Mouse (Mus musculus) liver, postnatal 0 days (tissue): ENCODE measurements around the gene Galnt14. TPM values are rescaled to one million over a fixed set of nuclear protein-coding genes. Genes with fewer than 3 reads are reported as not detected.

ENCODE experiments used
- ATAC-seq: fragments of 200-750 bp; cut with Nextera tagmentation; 2 replicates; pipeline ENCODE4 v1.8.0; 2017; ENCODE audit warnings: mild to moderate bottlenecking, moderate library complexity
- DNase-seq: peaks from one replicate; pipeline ENCODE4 v3.0.0-alpha.2; 2016
- H3K27ac ChIP-seq: fragments of 300-500 bp; sonication (generic); 2 replicates; pipeline ENCODE4 v1.5.1; 2014; ENCODE audit warnings: antibody characterized with exemption, moderate library complexity, mild to moderate bottlenecking, low read depth
- H3K27me3 ChIP-seq: fragments of 300-500 bp; sonication (generic); 2 replicates; pipeline ENCODE4 v1.6.1; 2014; ENCODE audit warnings: low read length, control low read depth, mixed read lengths; ENCODE audit not compliant: insufficient read depth
- H3K36me3 ChIP-seq: fragments of 300-500 bp; sonication (generic); replicated peaks from 2 replicates; pipeline ENCODE4 v1.6.1; 2014; ENCODE audit warnings: mild to moderate bottlenecking, control low read depth, low read length, moderate library complexity, mixed read lengths; ENCODE audit not compliant: insufficient read depth
- H3K4me1 ChIP-seq: fragments of 300-500 bp; sonication (generic); 2 replicates; pipeline ENCODE4 v1.6.1; 2014; ENCODE audit warnings: antibody characterized with exemption, mild to moderate bottlenecking, control low read depth; ENCODE audit not compliant: insufficient read depth
- H3K4me2 ChIP-seq: fragments of 300-500 bp; sonication (generic); 2 replicates; pipeline ENCODE4 v1.6.1; 2014; ENCODE audit warnings: low read depth, mild to moderate bottlenecking, low read length, moderate library complexity, mixed read lengths
- H3K4me3 ChIP-seq: fragments of 300-500 bp; sonication (generic); 2 replicates; pipeline ENCODE4 v1.5.1; 2014; ENCODE audit warnings: low read depth, low read length
- H3K9ac ChIP-seq: fragments of 300-500 bp; sonication (generic); replicated peaks from 2 replicates; pipeline ENCODE4 v1.6.1; 2014; ENCODE audit warnings: mild to moderate bottlenecking, moderate library complexity
- H3K9me3 ChIP-seq: fragments of 300-500 bp; sonication (generic); 2 replicates; pipeline ENCODE4 v1.6.1; 2016; ENCODE audit warnings: mild to moderate bottlenecking, control low read depth, low read length, mixed read lengths
- CTCF ChIP-seq: sonication (generic); IDR thresholded peaks from 2 replicates; pipeline ENCODE4 v1.5.1; 2016; ENCODE audit warnings: antibody characterized with exemption, low read depth
- EP300 ChIP-seq: IDR thresholded peaks from 2 replicates; pipeline ENCODE4 v1.6.1; 2016; ENCODE audit warnings: antibody characterized with exemption, low read depth, mild to moderate bottlenecking
- WGBS: fragments of 180-500 bp; shearing (Covaris S2); extraction: QIAGEN DNeasy Blood & Tissue Kit; methylation state at CpG from one replicate; pipeline ENCODE4 v1.1.7; 2014; ENCODE audit not compliant: insufficient replicate concordance; 5-methylcytosine and 5-hydroxymethylcytosine counted together
- polyA plus RNA-seq: library from polyadenylated mRNA; unstranded; fragments of >200 nt; fragmentation: Nextera tagmentation; extraction: Ambion mirVana; gene quantifications from 2 replicates; pipeline ENCODE4 v1.2.1, GENCODE M21; 2015

Galnt14 gene
- polyA plus RNA-seq, 1 experiment from 2014 or later, result 0.08 TPM

DNA sequence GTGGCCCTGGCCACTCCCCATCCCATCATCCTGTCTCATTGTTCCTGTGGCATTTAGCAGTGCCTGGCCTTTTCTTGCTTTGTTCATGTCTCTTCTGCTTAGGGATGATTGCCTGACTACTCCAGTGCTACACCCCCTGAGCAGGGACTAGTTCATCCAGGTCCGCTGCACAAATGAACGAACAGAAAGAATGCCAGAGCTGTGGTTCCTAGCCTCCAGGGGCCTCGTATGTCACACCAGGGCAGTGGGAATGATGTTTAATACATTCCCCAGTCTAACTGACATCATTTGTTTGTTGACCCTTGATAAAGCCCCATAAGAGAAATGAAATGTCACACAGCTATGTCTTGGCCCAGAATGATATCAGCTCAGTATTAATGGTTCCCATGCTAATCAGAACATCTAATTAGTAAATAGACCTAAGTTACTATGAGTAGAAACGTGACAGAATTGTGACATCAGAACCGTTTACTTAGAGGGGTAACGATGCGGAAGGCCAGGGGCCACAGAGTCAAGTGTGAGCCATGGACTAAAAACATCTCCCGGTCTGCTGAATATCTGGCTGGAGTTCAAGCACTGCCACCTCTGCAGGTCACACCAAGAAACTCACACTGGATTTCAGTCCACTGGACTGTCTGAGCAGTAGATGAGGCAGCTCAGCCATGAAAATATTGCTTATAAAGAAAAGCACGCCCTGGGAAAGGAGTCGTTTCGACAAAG lies 76.1 kb downstream of the Galnt14 start:
- H3K4me2 ChIP-seq, result no peak overlapping the region
- no peaks in the 10 kb centered on the region for H3K27me3 ChIP-seq
- DNase-seq (no peak), ATAC-seq (no peak)
- WGBS, result 73% methylated on average over 11 of the region's 11 CpGs
- no peak overlapping the region for H3K27ac ChIP-seq
- no peak overlapping the region for H3K9ac ChIP-seq
- no peak for TF ChIP-seq CTCF
- TF ChIP-seq EP300, result no peak
- H3K4me1 ChIP-seq, result no peaks in the 10 kb centered on the region
- H3K36me3 ChIP-seq, result no peaks in the 10 kb centered on the region
- no peak overlapping the region for H3K4me3 ChIP-seq
- no peaks in the 10 kb centered on the region for H3K9me3 ChIP-seq

GRCm38 (mm10) chr17:73628263-73628914 lies 81.9 kb downstream of the Galnt14 start:
- no peaks in the 10 kb centered on the region for H3K4me1 ChIP-seq
- TF ChIP-seq EP300 (no peak), CTCF (no peak)
- no peaks in the 10 kb centered on the region for H3K36me3 ChIP-seq
- no peak overlapping the region for H3K4me2 ChIP-seq
- H3K9me3 ChIP-seq, result no peaks in the 10 kb centered on the region
- no peak overlapping the region for H3K27ac ChIP-seq
- ATAC-seq, result no peak
- H3K4me3 ChIP-seq, result no peak overlapping the region
- DNase-seq, result no peak
- no peaks in the 10 kb centered on the region for H3K27me3 ChIP-seq
- no peak overlapping the region for H3K9ac ChIP-seq
- WGBS, result 76% methylated on average over 14 of the region's 14 CpGs

DNA sequence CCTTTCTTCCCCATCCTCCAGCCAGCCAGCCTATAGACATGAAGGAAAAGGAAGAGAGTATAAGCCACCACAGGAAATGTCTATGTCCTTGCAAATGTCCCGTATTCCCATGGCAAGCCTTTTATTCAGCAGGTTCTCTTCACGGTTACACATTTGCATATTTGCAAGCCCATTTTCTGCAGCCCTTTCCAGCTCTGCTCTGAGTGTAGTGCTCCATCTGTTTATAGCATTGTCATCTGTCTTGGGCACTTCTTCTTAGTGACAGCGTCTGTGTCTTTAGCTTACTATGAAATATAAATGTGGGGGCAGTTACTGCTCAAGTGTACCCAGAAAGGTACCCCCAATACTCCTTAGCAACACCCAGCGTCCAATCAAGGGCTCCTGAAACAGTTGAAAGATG lies 83.3 kb downstream of the Galnt14 start:
- H3K4me2 ChIP-seq, result no peak overlapping the region
- 65% methylated on average over 4 of the region's 4 CpGs for WGBS

GRCm38 (mm10) chr17:73620049-73620448 lies 90.2 kb downstream of the Galnt14 start:
- ATAC-seq, result no peak
- Histone ChIP-seq H3K27me3 (no peaks in the 10 kb centered on the region), H3K27ac (no peak overlapping the region), H3K4me3 (no peak overlapping the region), H3K4me1 (no peaks in the 10 kb centered on the region), H3K9me3 (no peaks in the 10 kb centered on the region), H3K4me2 (no peak overlapping the region), H3K36me3 (no peaks in the 10 kb centered on the region), H3K9ac (no peak overlapping the region)
- 77% methylated on average over 4 of the region's 4 CpGs for WGBS
- no peak for DNase-seq
- TF ChIP-seq CTCF, result no peak
- TF ChIP-seq EP300, result no peak

More for the DNA sequence above, 83.3 kb downstream of the Galnt14 start:
- Histone ChIP-seq H3K9ac (no peak overlapping the region), H3K36me3 (no peaks in the 10 kb centered on the region), H3K27ac (no peak overlapping the region), H3K9me3 (no peaks in the 10 kb centered on the region), H3K27me3 (no peaks in the 10 kb centered on the region), H3K4me1 (no peaks in the 10 kb centered on the region), H3K4me3 (no peak overlapping the region)
- no peak for TF ChIP-seq EP300
- no peak for TF ChIP-seq CTCF
- no peak for DNase-seq
- no peak for ATAC-seq

GRCm38 (mm10) chr17:73602552-73603478 lies 107.4 kb downstream of the Galnt14 start:
- 58% methylated on average over 5 of the region's 5 CpGs for WGBS
- Histone ChIP-seq H3K4me1 (no peaks in the 10 kb centered on the region), H3K27ac (no peak overlapping the region), H3K9ac (no peak overlapping the region), H3K27me3 (no peaks in the 10 kb centered on the region), H3K4me2 (no peak overlapping the region), H3K36me3 (no peaks in the 10 kb centered on the region), H3K9me3 (no peaks in the 10 kb centered on the region), H3K4me3 (no peak overlapping the region)
- ATAC-seq, result no peak
- TF ChIP-seq CTCF (no peak), EP300 (no peak)
- no peak for DNase-seq

DNA sequence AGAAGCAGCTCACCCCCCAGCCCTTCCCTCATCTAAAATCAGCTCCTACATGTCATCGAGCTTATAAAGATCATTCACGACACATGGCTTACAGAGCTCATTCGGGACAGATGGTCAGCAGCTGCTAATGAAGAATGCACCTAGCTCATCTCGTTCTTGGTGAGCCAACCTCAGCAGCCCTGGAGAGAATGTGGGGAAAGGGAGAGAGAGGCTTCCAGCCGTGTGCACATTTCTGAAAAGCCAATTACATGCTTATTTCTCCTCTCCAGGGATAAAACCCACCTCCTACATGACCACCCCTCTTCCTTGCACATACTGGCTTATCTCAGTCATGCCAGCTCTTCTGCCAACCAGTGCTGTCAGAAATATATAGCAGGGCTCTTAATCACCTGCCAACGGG lies 110.3 kb downstream of the Galnt14 start:
- no peaks in the 10 kb centered on the region for H3K36me3 ChIP-seq
- TF ChIP-seq CTCF, result no peak
- TF ChIP-seq EP300, result no peak
- H3K9ac ChIP-seq, result no peak overlapping the region
- 71% methylated on average over 6 of the region's 6 CpGs for WGBS
- no peak for DNase-seq
- no peak overlapping the region for H3K27ac ChIP-seq
- no peaks in the 10 kb centered on the region for H3K9me3 ChIP-seq
- no peaks in the 10 kb centered on the region for H3K27me3 ChIP-seq
- no peak overlapping the region for H3K4me2 ChIP-seq
- no peaks in the 10 kb centered on the region for H3K4me1 ChIP-seq
- ATAC-seq, result no peak
- H3K4me3 ChIP-seq, result no peak overlapping the region
